Mouse (Mus musculus): Measurements from ENCODE around the gene Prickle3. TPM values are rescaled to one million over a fixed set of nuclear protein-coding genes. Genes with fewer than 3 reads are reported as not detected.
A peak's percentile ranks its signal among the peaks of the same experiment; 100 is the strongest.

Prickle3 gene
- polyA plus RNA-seq (2016; fragmentation: Nextera tagmentation; extraction: Ambion mirVana) = 2.4 and 3.0 TPM in 2 replicates

GRCm38 (mm10) chrX:7657221-7657639 lies at the start of gene Prickle3:
TSS of gene Prickle3 (plus strand) at chrX:7657260.
- ATAC-seq (ENCODE audit: low FRiP score, low read depth) = no peak
- Histone ChIP-seq H3K9ac (no peak within 1 kb of the TSS), H3K36me3 (no peaks in the 10 kb centered on the region), H3K27me3 (replicated peaks) (no peaks in the 10 kb centered on the region), H3K4me1 (no peaks in the 10 kb centered on the region), H3K4me2 (replicated peaks) (peak within 1 kb of the TSS; percentile 50), H3K27ac (no peak within 1 kb of the TSS), H3K4me3 (peak within 1 kb of the TSS; percentile 22), H3K9me3 (no peaks in the 10 kb centered on the region)
- WGBS = 15% methylated on average over 26 of the region's 26 CpGs

- no peak overlapping the region for H3K9ac ChIP-seq
- peak overlapping the region; percentile 65 for H3K4me2 ChIP-seq (replicated peaks)
- no peak overlapping the region for H3K27ac ChIP-seq
- no peaks in the 10 kb centered on the region for H3K27me3 ChIP-seq (replicated peaks)
- 21% methylated on average over 21 of the region's 21 CpGs for WGBS
- no peaks in the 10 kb centered on the region for H3K36me3 ChIP-seq
- H3K4me1 ChIP-seq = no peaks in the 10 kb centered on the region
- no peak for ATAC-seq (ENCODE audit: low FRiP score, low read depth)
- no peaks in the 10 kb centered on the region for H3K9me3 ChIP-seq
- peak overlapping the region; percentile 30; the same call in 1 of the 2 replicates for H3K4me3 ChIP-seq
These were observed 47.0 kb upstream of the Prickle3 start for GRCm38 (mm10) chrX:7610035-7610434.

DNA sequence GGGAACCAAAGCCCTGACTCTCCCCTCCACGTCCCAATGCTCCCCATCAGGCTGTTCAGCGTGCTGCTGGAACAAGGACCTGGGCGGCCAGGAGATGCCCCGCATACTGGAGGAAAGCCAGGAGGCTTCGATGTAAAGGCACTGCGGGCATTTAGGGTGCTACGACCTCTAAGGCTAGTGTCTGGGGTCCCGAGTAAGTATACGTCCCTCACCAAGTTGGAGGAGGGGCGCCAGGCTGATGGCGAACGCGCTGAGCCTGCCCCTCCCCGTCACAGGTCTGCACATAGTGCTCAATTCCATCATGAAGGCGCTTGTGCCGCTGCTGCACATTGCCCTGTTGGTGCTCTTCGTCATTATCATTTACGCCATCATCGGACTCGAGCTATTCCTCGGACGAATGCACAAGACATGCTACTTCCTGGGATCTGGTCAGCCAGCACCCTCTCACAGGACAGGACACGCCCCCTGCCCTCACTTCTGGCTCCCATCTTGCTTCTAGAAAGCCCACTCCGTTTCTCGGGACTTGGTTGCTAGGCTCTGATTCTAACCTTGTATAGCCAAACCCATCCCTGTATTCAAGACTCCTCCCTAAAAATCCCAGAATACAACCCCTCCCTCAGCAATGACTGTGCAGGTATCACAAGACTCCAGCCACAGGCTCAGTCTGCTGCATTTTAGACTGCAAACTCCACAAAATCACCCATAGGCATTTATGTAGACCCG lies 46.4 kb upstream of the Prickle3 start:
- Histone ChIP-seq H3K27ac (no peak overlapping the region), H3K4me1 (no peaks in the 10 kb centered on the region), H3K36me3 (no peaks in the 10 kb centered on the region), H3K9ac (0 out of 2 replicates have a peak overlapping the region, but pooled peaks have one; percentile 21), H3K27me3 (replicated peaks) (no peaks in the 10 kb centered on the region), H3K4me2 (replicated peaks) (peak overlapping the region; percentile 65), H3K9me3 (no peaks in the 10 kb centered on the region), H3K4me3 (peak overlapping the region; percentile 30)
- ATAC-seq (ENCODE audit: low FRiP score, low read depth) = peak; percentile 67
- WGBS = 17% methylated on average over 26 of the region's 26 CpGs

GRCm38 (mm10) chrX:7617889-7618551 lies 39.0 kb upstream of the Prickle3 start:
- Histone ChIP-seq H3K36me3 (no peaks in the 10 kb centered on the region), H3K4me3 (no peak overlapping the region), H3K4me2 (replicated peaks) (no peak overlapping the region), H3K4me1 (no peaks in the 10 kb centered on the region), H3K27me3 (replicated peaks) (no peaks in the 10 kb centered on the region), H3K27ac (no peak overlapping the region), H3K9ac (no peak overlapping the region), H3K9me3 (no peaks in the 10 kb centered on the region)
- 83% methylated on average over 12 of the region's 12 CpGs for WGBS
- ATAC-seq (ENCODE audit: low FRiP score, low read depth) = no peak

DNA sequence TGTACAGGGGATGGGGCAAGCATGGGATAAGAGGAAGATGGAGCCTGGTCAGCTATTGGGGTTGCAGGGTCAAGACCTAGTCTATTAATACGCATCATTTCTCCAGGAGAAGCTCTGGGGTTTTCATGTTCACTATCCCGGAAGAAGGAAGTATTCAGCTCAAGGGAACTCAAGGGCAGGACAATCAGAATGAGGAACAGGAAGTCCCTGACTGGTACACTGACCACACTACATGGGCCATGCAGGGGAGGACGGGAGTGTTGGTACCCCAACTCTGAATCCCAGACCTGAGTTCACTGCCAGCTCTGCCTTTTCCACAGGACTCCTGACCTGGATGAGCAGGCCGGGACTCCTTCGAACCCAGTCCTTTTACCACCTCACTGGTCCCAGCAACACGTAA lies 24.5 kb upstream of the Prickle3 start:
- ATAC-seq (ENCODE audit: low FRiP score, low read depth) = no peak
- Histone ChIP-seq H3K9ac (no peak overlapping the region), H3K36me3 (no peaks in the 10 kb centered on the region), H3K9me3 (no peaks in the 10 kb centered on the region), H3K4me2 (replicated peaks) (no peak overlapping the region), H3K27ac (no peak overlapping the region), H3K4me1 (no peaks in the 10 kb centered on the region), H3K27me3 (replicated peaks) (no peaks in the 10 kb centered on the region), H3K4me3 (no peak overlapping the region)
- WGBS = 91% methylated on average over 6 of the region's 6 CpGs

- Histone ChIP-seq H3K9ac (no peak overlapping the region), H3K9me3 (no peaks in the 10 kb centered on the region), H3K27me3 (replicated peaks) (no peaks in the 10 kb centered on the region), H3K4me3 (no peak overlapping the region), H3K36me3 (no peaks in the 10 kb centered on the region), H3K4me2 (replicated peaks) (no peak overlapping the region), H3K4me1 (no peaks in the 10 kb centered on the region), H3K27ac (no peak overlapping the region)
- WGBS = 80% methylated on average over 3 of the region's 3 CpGs
- ATAC-seq (ENCODE audit: low FRiP score, low read depth) = no peak
These were observed 22.0 kb upstream of the Prickle3 start for GRCm38 (mm10) chrX:7635101-7635500.

DNA sequence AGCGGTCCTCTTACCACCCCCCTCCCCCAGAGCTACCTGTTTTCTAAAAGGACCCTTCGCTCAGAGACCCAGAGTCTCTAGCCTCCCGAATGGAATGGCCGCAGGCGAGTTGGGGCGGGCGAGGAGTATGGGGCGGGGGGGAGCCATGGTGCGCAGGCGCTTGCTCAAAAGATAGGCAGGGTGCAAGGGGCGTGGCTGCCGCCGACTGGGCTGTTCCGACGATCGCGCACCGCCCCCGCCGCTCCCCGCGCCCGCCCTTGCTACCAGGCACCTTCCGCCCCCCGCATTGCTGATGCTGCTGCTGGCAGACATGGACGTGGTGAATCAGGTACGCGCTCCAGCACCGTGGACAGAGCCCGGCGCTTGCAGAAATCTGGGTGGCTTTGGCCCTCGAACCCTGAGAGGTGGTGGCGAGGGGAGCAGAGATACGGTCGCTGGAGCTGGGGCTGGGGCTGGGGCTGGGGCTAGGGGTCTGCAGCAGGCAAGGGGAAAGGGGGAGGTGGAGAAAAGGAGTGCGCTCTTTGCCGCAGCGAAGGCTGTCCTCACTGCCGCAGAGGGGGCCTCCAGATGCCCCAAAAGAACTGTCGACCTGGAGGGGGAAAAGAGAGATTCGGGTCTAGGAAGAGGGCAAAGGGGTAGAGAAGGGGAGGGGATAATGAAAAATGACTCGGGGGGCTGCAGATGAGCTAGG lies 18.5 kb upstream of the Prickle3 start, which contains the start of gene Syp:
Syp (plus strand) TSS at position 71 of the 691 bp plus-strand sequence.
- Histone ChIP-seq H3K36me3 (no peaks in the 10 kb centered on the region), H3K4me1 (0 out of 2 replicates have a peak, but pooled peaks cover 5% of the 10 kb centered on the region), H3K9me3 (no peaks in the 10 kb centered on the region), H3K4me2 (replicated peaks) (peak within 1 kb of the TSS; percentile 55), H3K4me3 (peak within 1 kb of the TSS; percentile 49), H3K27ac (no peak within 1 kb of the TSS), H3K27me3 (replicated peaks) (no peaks in the 10 kb centered on the region), H3K9ac (peak within 1 kb of the TSS; percentile 55)
- 16% methylated on average over 42 of the region's 42 CpGs for WGBS
- peak; percentile 83 for ATAC-seq (ENCODE audit: low FRiP score, low read depth)

- peak overlapping the region; percentile 49 for H3K4me3 ChIP-seq
- no peaks in the 10 kb centered on the region for H3K36me3 ChIP-seq
- H3K9ac ChIP-seq = peak overlapping the region; percentile 55
- WGBS = 24% methylated on average over 13 of the region's 13 CpGs
- no peaks in the 10 kb centered on the region for H3K9me3 ChIP-seq
- 0 out of 2 replicates have a peak, but pooled peaks cover 5% of the 10 kb centered on the region for H3K4me1 ChIP-seq
- peak overlapping the region; percentile 55 for H3K4me2 ChIP-seq (replicated peaks)
- peak; percentile 54 for ATAC-seq (ENCODE audit: low FRiP score, low read depth)
- H3K27me3 ChIP-seq (replicated peaks) = no peaks in the 10 kb centered on the region
- no peak overlapping the region for H3K27ac ChIP-seq
These were observed 17.3 kb upstream of the Prickle3 start for GRCm38 (mm10) chrX:7639536-7640325.

- no peaks in the 10 kb centered on the region for H3K9me3 ChIP-seq
- ATAC-seq (ENCODE audit: low FRiP score, low read depth) = no peak
- WGBS = 33% methylated on average over 12 of the region's 12 CpGs
- no peak overlapping the region for H3K27ac ChIP-seq
- H3K9ac ChIP-seq = 0 out of 2 replicates have a peak overlapping the region, but pooled peaks have one; percentile 13
- no peaks in the 10 kb centered on the region for H3K27me3 ChIP-seq (replicated peaks)
- peak overlapping the region; percentile 55 for H3K4me2 ChIP-seq (replicated peaks)
- 0 out of 2 replicates have a peak, but pooled peaks cover 5% of the 10 kb centered on the region for H3K4me1 ChIP-seq
- H3K36me3 ChIP-seq = no peaks in the 10 kb centered on the region
- H3K4me3 ChIP-seq = no peak overlapping the region
These were observed 16.3 kb upstream of the Prickle3 start for GRCm38 (mm10) chrX:7640785-7641184.

GRCm38 (mm10) chrX:7645349-7645748 lies 11.7 kb upstream of the Prickle3 start:
- no peak for ATAC-seq (ENCODE audit: low FRiP score, low read depth)
- WGBS = 14% methylated on average over 5 of the region's 5 CpGs

DNA sequence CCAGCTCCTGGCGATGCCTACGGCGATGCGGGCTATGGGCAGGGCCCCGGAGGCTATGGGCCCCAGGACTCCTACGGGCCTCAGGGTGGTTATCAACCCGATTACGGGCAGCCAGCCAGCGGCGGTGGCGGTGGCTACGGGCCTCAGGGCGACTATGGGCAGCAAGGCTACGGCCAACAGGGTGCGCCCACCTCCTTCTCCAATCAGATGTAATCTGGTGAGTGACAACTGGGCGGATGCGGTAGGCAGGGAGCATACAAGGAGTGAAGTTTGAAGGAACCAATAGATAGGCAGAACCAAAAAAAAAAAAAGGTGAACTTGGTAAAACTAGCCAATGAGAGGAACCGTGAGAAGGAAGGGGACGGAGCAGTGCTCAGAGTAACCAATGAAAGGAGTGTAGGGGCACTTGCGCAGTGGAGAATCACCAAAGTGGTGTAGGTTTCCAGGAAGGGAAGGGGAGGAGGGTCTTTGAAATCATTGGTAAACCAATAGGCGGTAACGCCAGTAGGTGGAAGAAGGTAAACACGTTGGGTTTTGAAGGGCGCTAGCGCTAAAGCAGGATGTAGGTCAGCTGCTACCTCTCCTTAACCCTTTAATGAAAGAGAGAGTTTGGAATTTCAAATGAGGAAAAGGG lies 8.3 kb upstream of the Prickle3 start:
- no peaks in the 10 kb centered on the region for H3K4me1 ChIP-seq
- no peaks in the 10 kb centered on the region for H3K36me3 ChIP-seq
- H3K9ac ChIP-seq = 0 out of 2 replicates have a peak overlapping the region, but pooled peaks have one; percentile 42
- WGBS = 12% methylated on average over 25 of the region's 25 CpGs
- peak; percentile 97 for ATAC-seq (ENCODE audit: low FRiP score, low read depth)
- H3K4me3 ChIP-seq = peak overlapping the region; percentile 32
- peak overlapping the region; percentile 56 for H3K4me2 ChIP-seq (replicated peaks)
- no peaks in the 10 kb centered on the region for H3K9me3 ChIP-seq
- no peaks in the 10 kb centered on the region for H3K27me3 ChIP-seq (replicated peaks)
- no peak overlapping the region for H3K27ac ChIP-seq

More at GRCm38 (mm10) chrX:7645349-7645748, 11.7 kb upstream of the Prickle3 start:
- Histone ChIP-seq H3K9me3 (no peaks in the 10 kb centered on the region), H3K27me3 (replicated peaks) (no peaks in the 10 kb centered on the region), H3K9ac (no peak overlapping the region), H3K4me3 (no peak overlapping the region), H3K36me3 (no peaks in the 10 kb centered on the region), H3K4me2 (replicated peaks) (no peak overlapping the region), H3K27ac (no peak overlapping the region), H3K4me1 (0 out of 2 replicates have a peak, but pooled peaks cover 5% of the 10 kb centered on the region)

Measured in neural tube, embryonic 12.5 days (tissue).